Mouse (Mus musculus): ENCODE measurements around the gene Hoxa2. TPM values are rescaled to one million over a fixed set of nuclear protein-coding genes. Genes with fewer than 3 reads are reported as not detected.

The Hoxa2 gene
- total RNA-seq, 2 experiments from 2014 or later, result 5.3 to 6.2 TPM

- DNase-seq (ENCODE audit: low spot score in 2 of 2), result no peak
Observed at GRCm38 (mm10) chr6:52151571-52151970, 13.1 kb downstream of the Hoxa2 start.

DNA sequence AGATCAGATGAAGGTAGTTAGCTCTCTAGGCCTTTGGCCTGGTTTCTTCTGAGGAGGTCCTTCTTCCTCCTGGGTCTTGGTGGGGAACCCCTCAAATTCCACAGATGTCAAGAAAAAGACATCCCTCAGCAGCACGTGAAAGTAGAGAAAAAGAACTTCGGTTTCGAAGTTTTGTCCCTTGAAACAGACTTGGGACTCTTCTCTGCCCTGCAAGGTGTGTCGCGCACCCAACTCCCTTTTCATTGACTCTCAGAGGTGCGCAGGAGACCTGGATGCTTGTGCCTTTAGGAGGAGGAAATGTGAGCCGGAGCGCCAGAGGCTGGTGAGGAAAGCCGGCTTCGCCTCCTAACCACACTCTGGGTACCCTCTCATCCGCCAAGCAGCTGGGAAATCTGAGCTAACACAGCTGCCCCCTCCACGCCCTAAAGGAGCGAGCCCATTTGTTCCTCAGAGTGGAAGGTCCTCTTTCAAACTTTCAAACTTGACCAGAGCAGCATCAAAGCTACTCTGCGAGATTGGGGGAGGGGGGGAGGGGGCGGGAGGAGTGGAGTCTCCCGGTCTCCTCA is 14.1 kb downstream of the Hoxa2 start:
- DNase-seq (ENCODE audit: low spot score in 2 of 2), result no peak

DNA sequence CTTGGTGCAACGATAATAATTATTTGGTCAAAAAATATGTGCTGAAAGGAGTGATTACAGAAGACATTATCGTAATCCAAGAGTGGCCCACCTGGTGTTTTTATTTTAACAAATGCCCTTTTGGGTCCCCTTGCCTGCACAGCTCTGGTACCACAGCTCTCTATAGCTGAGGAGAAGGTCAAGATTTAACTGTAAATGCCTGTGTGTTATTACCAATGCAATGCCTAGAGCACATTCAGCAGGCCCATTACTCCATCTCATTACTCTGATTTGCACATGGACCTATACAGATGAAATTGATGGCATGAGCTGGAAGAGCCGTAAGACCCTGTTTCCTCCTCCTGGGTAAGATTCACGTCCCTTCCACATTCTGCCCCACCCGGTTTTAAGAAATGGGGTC is 25.5 kb downstream of the Hoxa2 start:
- no peak for DNase-seq (ENCODE audit: low spot score in 2 of 2)

DNA sequence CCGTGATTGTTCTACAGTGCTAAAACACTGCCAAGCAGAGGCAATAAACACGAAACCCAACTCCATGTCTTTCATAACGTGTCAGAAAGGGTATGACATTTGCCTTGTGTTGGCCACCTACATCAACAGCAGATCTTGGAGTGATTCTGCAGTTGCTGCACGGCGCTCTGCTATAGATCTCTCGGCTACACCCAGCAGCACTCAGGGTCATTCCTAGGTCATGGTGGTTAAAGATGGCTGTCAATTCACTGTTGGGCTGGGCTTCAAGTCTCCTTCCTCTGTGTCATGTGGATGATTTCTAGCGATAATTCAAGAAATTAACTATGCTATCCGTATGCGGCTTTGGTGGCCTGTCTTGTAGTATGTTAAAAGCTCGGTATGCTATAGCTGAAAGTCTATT is 26.1 kb downstream of the Hoxa2 start:
- no peak for DNase-seq (ENCODE audit: low spot score in 2 of 2)

DNA sequence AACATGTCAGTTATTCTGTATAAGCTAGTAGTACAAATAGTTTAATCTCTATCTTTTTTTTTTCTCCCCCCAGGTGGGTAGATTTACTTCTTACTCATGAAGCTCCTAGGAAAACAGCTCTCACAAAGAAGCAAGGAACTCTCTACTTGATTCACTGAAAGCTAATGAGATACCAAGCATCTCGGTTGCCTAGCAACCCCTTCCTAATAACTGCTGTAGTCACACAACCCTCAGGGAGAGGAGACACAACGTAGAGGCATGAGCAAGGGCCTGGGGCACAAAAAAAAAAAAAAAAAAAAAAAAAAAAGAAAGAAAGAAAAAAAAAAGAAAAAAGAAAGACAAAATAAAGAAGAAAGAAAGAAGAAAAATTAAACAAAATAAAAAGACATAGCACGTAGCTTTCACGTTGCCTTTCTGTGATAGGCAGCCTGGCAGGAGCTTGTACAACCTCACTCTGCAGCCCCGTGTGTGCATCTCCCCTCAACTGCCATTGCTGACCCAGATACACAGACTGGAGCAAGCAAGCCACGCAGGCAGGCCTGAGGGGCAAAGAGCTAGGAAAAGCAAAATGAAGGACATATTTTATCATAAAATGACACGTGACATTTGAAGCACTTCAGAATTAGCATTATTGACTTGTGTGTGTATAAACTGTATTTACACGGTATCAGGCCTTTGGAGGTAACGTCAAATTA is 26.6 kb downstream of the Hoxa2 start:
- DNase-seq (ENCODE audit: low spot score in 2 of 2), result no peak

DNA sequence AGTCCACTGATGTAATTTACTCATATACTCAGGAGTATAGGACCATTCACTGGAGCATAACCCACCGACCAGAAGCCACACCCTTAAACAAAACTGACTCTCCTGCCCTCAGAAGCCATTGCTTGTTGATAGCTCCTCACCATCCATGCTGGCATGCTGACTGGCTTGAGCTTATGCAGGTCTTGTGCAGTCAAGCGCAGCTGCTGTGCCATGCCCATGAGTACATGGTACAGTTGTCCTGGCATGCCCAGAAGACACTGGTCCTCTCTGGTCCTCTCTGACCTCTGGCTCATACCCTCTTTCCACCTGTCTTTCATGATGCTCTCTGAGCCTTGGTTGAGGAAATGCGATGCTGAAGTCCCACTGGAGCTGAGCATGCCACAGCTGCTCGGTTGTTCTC is 41.0 kb downstream of the Hoxa2 start:
- DNase-seq (ENCODE audit: low spot score in 2 of 2), result no peak

GRCm38 (mm10) chr6:52121173-52121572 is 43.5 kb downstream of the Hoxa2 start:
- DNase-seq (ENCODE audit: low spot score in 2 of 2), result no peak

DNA sequence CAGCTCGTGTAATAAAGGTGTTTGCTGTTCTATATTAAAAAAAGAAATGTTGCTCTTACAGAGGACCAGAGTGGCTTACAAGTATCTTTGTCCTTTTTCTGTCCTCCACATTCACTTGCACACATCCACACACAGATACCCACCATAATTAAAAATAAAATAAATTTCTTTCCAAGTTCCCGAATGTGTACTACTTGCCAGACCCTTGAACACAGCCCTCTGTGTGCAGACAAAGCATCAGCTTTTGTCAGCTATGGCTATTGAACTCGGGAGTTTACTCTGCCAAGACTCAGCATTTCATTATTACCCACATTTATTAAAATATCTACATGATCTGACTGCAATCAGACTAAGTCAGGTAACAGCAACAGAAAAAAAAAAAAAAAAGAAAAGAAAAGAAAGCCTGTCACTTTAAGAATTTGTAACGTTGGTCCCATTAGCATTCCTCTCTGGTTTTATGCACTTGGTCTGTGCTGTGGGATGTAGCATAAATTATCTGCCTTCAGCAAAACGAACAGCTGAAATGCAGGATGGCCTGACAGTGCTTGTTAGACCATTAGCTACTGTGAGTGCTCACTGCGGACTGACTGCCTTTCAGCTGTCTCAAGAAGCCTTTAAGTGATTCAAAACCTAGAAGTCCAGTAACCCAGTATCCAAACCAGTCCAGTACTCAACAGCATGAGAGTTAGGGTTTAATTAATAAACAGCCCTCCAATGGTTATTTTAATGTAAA is 45.6 kb downstream of the Hoxa2 start:
- DNase-seq (ENCODE audit: low spot score in 2 of 2), result no peak

DNA sequence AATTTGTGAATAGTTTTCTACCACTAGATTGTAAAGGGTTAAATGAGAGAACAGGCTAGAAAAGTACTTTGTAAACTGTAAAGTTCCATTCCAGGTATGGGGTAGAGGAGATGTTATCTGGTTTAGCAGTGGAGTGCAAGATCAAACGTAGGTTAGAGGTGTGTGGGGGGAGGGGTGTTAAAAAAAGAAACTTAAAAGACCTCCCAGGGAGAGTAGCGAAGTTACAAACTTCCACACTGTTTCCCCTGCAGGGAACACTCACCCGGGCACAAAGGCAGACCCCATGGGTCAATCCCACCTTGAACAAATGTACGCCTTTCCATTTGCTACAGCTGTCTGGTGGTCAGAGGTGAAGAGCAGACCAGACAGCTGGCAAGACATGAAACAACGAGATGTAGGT is 48.7 kb downstream of the Hoxa2 start:
- no peak for DNase-seq (ENCODE audit: low spot score in 2 of 2)

Other genes with a start within 250 kb of the Hoxa2 start
- 10 to 100 TPM; 42.5 to 46.4 TPM for gene Skap2, start 152.3 kb downstream of the Hoxa2 start, total RNA-seq (2021)
- gene Hoxa1, start 6.5 kb downstream of the Hoxa2 start, total RNA-seq (2021), result 1 to 10 TPM; 1.2 to 1.4 TPM
- gene 5730596B20Rik, start 12.7 kb upstream of the Hoxa2 start, total RNA-seq (2021), result 1 to 10 TPM; 1.0 to 1.6 TPM
- 1 to 10 TPM; 6.5 to 7.3 TPM for gene Hoxa4, start 26.9 kb upstream of the Hoxa2 start, total RNA-seq (2021)
- gene Hoxa5, start 39.8 kb upstream of the Hoxa2 start, total RNA-seq (2021), result 10 to 100 TPM; 25.9 TPM
- gene Hoxa6, start 43.9 kb upstream of the Hoxa2 start, total RNA-seq (2021), result 10 to 100 TPM in 1 of 2 experiments, 1 to 10 TPM in 1; 6.7 to 10.6 TPM
- 10 to 100 TPM; 13.3 to 15.6 TPM for gene Hoxa3, start 48.5 kb upstream of the Hoxa2 start, total RNA-seq (2021)
- gene Gm28308, start 48.5 kb upstream of the Hoxa2 start, total RNA-seq (2021), result 1 to 10 TPM; 2.3 to 4.1 TPM
- gene Hoxa7, start 57.0 kb upstream of the Hoxa2 start, total RNA-seq (2021), result 10 to 100 TPM; 25.1 to 28.1 TPM
- gene Hoxa9, start 66.3 kb upstream of the Hoxa2 start, total RNA-seq (2021), result 10 to 100 TPM in 1 of 2 experiments, 1 to 10 TPM in 1; 4.5 to 14.6 TPM
- 10 to 100 TPM in 1 of 2 experiments, under 1 TPM in 1; 0.87 to 11.1 TPM for gene Hoxa10, start 76.0 kb upstream of the Hoxa2 start, total RNA-seq (2021)
- 1 to 10 TPM in 1 of 2 experiments, not detected in 1; 3.0 TPM for gene Hoxa11, start 81.0 kb upstream of the Hoxa2 start, total RNA-seq (2021)
- gene Hoxa13, start 96.0 kb upstream of the Hoxa2 start, total RNA-seq (2021), result not detected
- not detected for gene Evx1, start 148.7 kb upstream of the Hoxa2 start, total RNA-seq (2021)

All from adrenal gland, postnatal 4 days (tissue).